ENCODE assay signal across 17 mouse cellular contexts in genomic region chr3:92771573-92771972, GRCm38 (mm10). TPM values are rescaled to one million over a fixed set of nuclear protein-coding genes. Genes with fewer than 3 reads are reported as not detected.
DNase-seq lines count a peak whose midpoint lies in the region; ATAC-seq and TF ChIP-seq lines count a peak whose summit lies in the region.
"Had no signal": no experiment of that assay in that cellular context is flagged by ENCODE, and none has a peak within 500 bp of the region (broad histone marks: within the 10 kb centered on the region; RNA-seq: fewer than 3 reads in every experiment).

No protein-coding gene starts in this region.

- H3K36me3 ChIP-seq in liver, postnatal 0 days (replicated peaks; ENCODE audit: insufficient read depth, low read length) = no peaks in the 10 kb centered on the region
- H3K36me3 ChIP-seq in liver, embryonic 12.5 days = no peaks in the 10 kb centered on the region
- H3K36me3 ChIP-seq: liver, embryonic 15.5 days had no signal

- ATAC-seq in liver, postnatal 0 days = no peak
- ATAC-seq in liver, embryonic 12.5 days = no peak
- ATAC-seq: hindbrain, embryonic 16.5 days had no signal

- no peaks in the 10 kb centered on the region for H3K9me3 ChIP-seq in liver, postnatal 0 days (ENCODE audit: low read length)
- H3K9me3 ChIP-seq in liver, embryonic 12.5 days (replicated peaks) = no peaks in the 10 kb centered on the region
- H3K9me3 ChIP-seq: liver, embryonic 15.5 days; megakaryocyte, embryonic 14.5 days had no signal

- no peak overlapping the region for H3K9ac ChIP-seq in liver, postnatal 0 days (replicated peaks)
- no peak overlapping the region for H3K9ac ChIP-seq in liver, embryonic 12.5 days
- H3K9ac ChIP-seq: liver, embryonic 15.5 days had no signal

- no peak overlapping the region for H3K4me2 ChIP-seq in liver, postnatal 0 days (ENCODE audit: low read depth, low read length)
- no peak overlapping the region for H3K4me2 ChIP-seq in liver, embryonic 12.5 days
- H3K4me2 ChIP-seq: liver, embryonic 15.5 days had no signal

- 19% methylated on average over 3 of the region's 3 CpGs for WGBS in liver, postnatal 0 days (ENCODE audit: insufficient replicate concordance)
- WGBS in liver, embryonic 12.5 days (ENCODE audit: insufficient replicate concordance) = 12% methylated on average over 3 of the region's 3 CpGs

- peak; percentile 12; the same call in 1 of the 2 replicates for TF ChIP-seq CTCF in gastrocnemius, adult 2 months (IDR thresholded peaks at IDR 0.05)
- peak; percentile 35; the same call in 1 of the 2 replicates for TF ChIP-seq CTCF in liver, postnatal 0 days (IDR thresholded peaks at IDR 0.05; ENCODE audit: low read depth)

- intact Hi-C loops in gastrocnemius, adult 2 months (cut with DNase I) = no loop called here

- no peak for TF ChIP-seq EP300 in liver, postnatal 0 days (IDR thresholded peaks at IDR 0.05; ENCODE audit: low read depth)

- no peaks in the 10 kb centered on the region for H3K27me3 ChIP-seq in liver, postnatal 0 days (ENCODE audit: insufficient read depth, low read length)
- H3K27me3 ChIP-seq in liver, embryonic 12.5 days (replicated peaks) = no peaks in the 10 kb centered on the region
- H3K27me3 ChIP-seq: liver, embryonic 15.5 days; megakaryocyte, embryonic 14.5 days had no signal

- H3K27ac ChIP-seq in gastrocnemius, adult 2 months = no peak overlapping the region
- no peak overlapping the region for H3K27ac ChIP-seq in liver, postnatal 0 days (ENCODE audit: low read depth)
- H3K27ac ChIP-seq in liver, embryonic 12.5 days = no peak overlapping the region
- H3K27ac ChIP-seq: liver, embryonic 15.5 days had no signal

- no peak for DNase-seq in gastrocnemius, adult 2 months
- DNase-seq in gastrocnemius, postnatal 25 days = no peak
- DNase-seq in liver, postnatal 0 days = no peak
- DNase-seq in ZHBTc4 (ENCODE audit: low read depth, low spot score) = peak; percentile 46
- peak; percentile 5 for DNase-seq in retina, postnatal 1 day
- DNase-seq in adrenal gland, postnatal 36 days = no peak
- DNase-seq in layer of hippocampus, adult 11-12 months (ENCODE audit: low spot score) = no peak
- DNase-seq: cerebellum, postnatal 25 days; gastrocnemius, postnatal 10 days; kidney, postnatal 4 days; thymus, adult 2 months had no signal

- H3K4me1 ChIP-seq in liver, postnatal 0 days (ENCODE audit: insufficient read depth) = no peaks in the 10 kb centered on the region
- no peaks in the 10 kb centered on the region for H3K4me1 ChIP-seq in liver, embryonic 12.5 days
- H3K4me1 ChIP-seq: liver, embryonic 15.5 days; megakaryocyte, embryonic 14.5 days had no signal

- H3K4me3 ChIP-seq in gastrocnemius, adult 2 months = no peak overlapping the region
- no peak overlapping the region for H3K4me3 ChIP-seq in liver, postnatal 0 days (ENCODE audit: low read depth, low read length)
- H3K4me3 ChIP-seq in liver, embryonic 12.5 days = no peak overlapping the region
- H3K4me3 ChIP-seq: liver, embryonic 15.5 days; megakaryocyte, embryonic 14.5 days had no signal

RNA-seq across cellular contexts. Expression of gene Lce1h, which starts 6.7 kb away (rescaled TPM):
- total RNA-seq in gastrocnemius, adult 2 months (2021) = not detected
- total RNA-seq in gastrocnemius, postnatal 25 days (2021) = not detected
- polyA plus RNA-seq in liver, postnatal 0 days (2015; fragmentation: Nextera tagmentation; extraction: Ambion mirVana) = not detected in 2 replicates
- polyA plus RNA-seq in liver, embryonic 12.5 days (2016; fragmentation: Nextera tagmentation; extraction: Ambion mirVana) = not detected in 2 replicates
- total RNA-seq in adrenal gland, postnatal 36 days (2021) = not detected
- total RNA-seq: gastrocnemius, postnatal 10 days; left cerebral cortex, postnatal 14 days had no signal
- polyA plus RNA-seq: heart, embryonic 14.5 days; hindbrain, embryonic 16.5 days; liver, embryonic 15.5 days had no signal

RNA-seq across cellular contexts. Expression of gene Lce1i, which starts 7.1 kb away (rescaled TPM):
- total RNA-seq in gastrocnemius, adult 2 months (2021) = not detected
- not detected for total RNA-seq in gastrocnemius, postnatal 25 days (2021)
- polyA plus RNA-seq in liver, postnatal 0 days (2015; fragmentation: Nextera tagmentation; extraction: Ambion mirVana) = not detected in 2 replicates
- not detected in 2 replicates for polyA plus RNA-seq in liver, embryonic 12.5 days (2016; fragmentation: Nextera tagmentation; extraction: Ambion mirVana)
- total RNA-seq in adrenal gland, postnatal 36 days (2021) = not detected
- total RNA-seq: gastrocnemius, postnatal 10 days; left cerebral cortex, postnatal 14 days had no signal
- polyA plus RNA-seq: heart, embryonic 14.5 days; hindbrain, embryonic 16.5 days; liver, embryonic 15.5 days; thymus, adult 2 months had no signal

RNA-seq across cellular contexts. Expression of gene Lce1j, which starts 18.7 kb away (rescaled TPM):
- total RNA-seq in gastrocnemius, adult 2 months (2021) = not detected
- not detected for total RNA-seq in gastrocnemius, postnatal 25 days (2021)
- not detected in 2 replicates for polyA plus RNA-seq in liver, postnatal 0 days (2015; fragmentation: Nextera tagmentation; extraction: Ambion mirVana)
- polyA plus RNA-seq in liver, embryonic 12.5 days (2016; fragmentation: Nextera tagmentation; extraction: Ambion mirVana) = not detected in 2 replicates
- total RNA-seq in adrenal gland, postnatal 36 days (2021) = not detected
- total RNA-seq: gastrocnemius, postnatal 10 days; left cerebral cortex, postnatal 14 days had no signal
- polyA plus RNA-seq: heart, embryonic 14.5 days; hindbrain, embryonic 16.5 days; liver, embryonic 15.5 days had no signal

RNA-seq across cellular contexts. Expression of gene Lce1g, which starts 19.4 kb away (rescaled TPM):
- not detected for total RNA-seq in gastrocnemius, adult 2 months (2021)
- not detected for total RNA-seq in gastrocnemius, postnatal 25 days (2021)
- not detected in 2 replicates for polyA plus RNA-seq in liver, postnatal 0 days (2015; fragmentation: Nextera tagmentation; extraction: Ambion mirVana)
- not detected in 2 replicates for polyA plus RNA-seq in liver, embryonic 12.5 days (2016; fragmentation: Nextera tagmentation; extraction: Ambion mirVana)
- total RNA-seq in adrenal gland, postnatal 36 days (2021) = not detected
- total RNA-seq: gastrocnemius, postnatal 10 days; left cerebral cortex, postnatal 14 days had no signal
- polyA plus RNA-seq: heart, embryonic 14.5 days; hindbrain, embryonic 16.5 days; liver, embryonic 15.5 days had no signal

RNA-seq across cellular contexts. Expression of gene Gm38119, which starts 32.7 kb away (rescaled TPM):
- total RNA-seq in gastrocnemius, adult 2 months (2021) = not detected
- not detected for total RNA-seq in gastrocnemius, postnatal 25 days (2021)
- polyA plus RNA-seq in liver, postnatal 0 days (2015; fragmentation: Nextera tagmentation; extraction: Ambion mirVana) = not detected in 2 replicates
- polyA plus RNA-seq in liver, embryonic 12.5 days (2016; fragmentation: Nextera tagmentation; extraction: Ambion mirVana) = not detected in 2 replicates
- not detected for total RNA-seq in adrenal gland, postnatal 36 days (2021)
- total RNA-seq: gastrocnemius, postnatal 10 days; left cerebral cortex, postnatal 14 days had no signal
- polyA plus RNA-seq: heart, embryonic 14.5 days; hindbrain, embryonic 16.5 days; liver, embryonic 15.5 days; thymus, adult 2 months had no signal

Comparison
In these comparisons a context has a peak if more than half of its experiments do, and no peak if none do; other contexts are left out.
1. DNase-seq: peak in ZHBTc4 (single experiment) and retina, postnatal 1 day (single experiment); none in gastrocnemius, adult 2 months (single experiment), gastrocnemius, postnatal 25 days (single experiment), liver, postnatal 0 days (single experiment), adrenal gland, postnatal 36 days (0 of 2) and layer of hippocampus, adult 11-12 months (single experiment).